Mouse (Mus musculus): ENCODE measurements around the gene Rpl9-ps1. TPM values are rescaled to one million over a fixed set of nuclear protein-coding genes. Genes with fewer than 3 reads are reported as not detected.

Gene Rpl9-ps1
- polyA plus RNA-seq, 1 experiment from 2014 or later = not detected

DNA sequence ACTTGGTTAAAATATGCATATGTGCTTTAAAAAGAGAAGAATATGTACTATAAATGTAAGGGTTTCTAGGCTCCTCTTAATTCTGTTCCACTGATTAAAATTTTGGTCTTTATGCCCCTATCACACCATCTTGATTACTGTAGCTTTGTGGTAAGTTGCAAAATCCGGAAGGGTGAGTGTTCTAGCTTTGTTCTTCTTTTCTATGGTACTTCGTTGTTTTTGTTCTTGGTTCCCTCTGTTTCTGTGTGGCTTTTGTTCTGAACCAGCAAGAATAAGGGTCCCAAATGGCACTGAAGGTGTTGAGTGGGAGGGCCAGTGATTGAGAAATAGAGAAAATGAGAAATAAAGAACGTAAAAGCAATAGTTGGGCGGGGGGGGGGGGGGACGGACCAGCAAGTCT is 27.2 kb downstream of the Rpl9-ps1 start:
- Histone ChIP-seq H3K27ac (no peak overlapping the region), H3K4me3 (no peak overlapping the region), H3K4me1 (no peaks in the 10 kb centered on the region), H3K27me3 (no peaks in the 10 kb centered on the region), H3K36me3 (ENCODE audit: poor library complexity, severe bottlenecking) (no peaks in the 10 kb centered on the region), H3K9me3 (replicated peaks) (no peaks in the 10 kb centered on the region), H3K9ac (no peak overlapping the region), H3K4me2 (no peak overlapping the region)
- no peak for ATAC-seq
- 49% methylated on average over 5 of the region's 5 CpGs for WGBS

- no peak for ATAC-seq
- WGBS = 91% methylated on average over 1 of the region's 1 CpGs
Measured at GRCm38 (mm10) chr11:83616586-83616985, 28.8 kb downstream of the Rpl9-ps1 start.

GRCm38 (mm10) chr11:83610900-83611299 is 34.5 kb downstream of the Rpl9-ps1 start:
- H3K9ac ChIP-seq = no peak overlapping the region
- no peak overlapping the region for H3K27ac ChIP-seq
- WGBS = 90% methylated on average over 2 of the region's 2 CpGs
- H3K4me3 ChIP-seq = no peak overlapping the region
- no peaks in the 10 kb centered on the region for H3K27me3 ChIP-seq
- no peak for ATAC-seq
- H3K4me1 ChIP-seq = no peaks in the 10 kb centered on the region
- H3K36me3 ChIP-seq (ENCODE audit: poor library complexity, severe bottlenecking) = no peaks in the 10 kb centered on the region
- no peak overlapping the region for H3K4me2 ChIP-seq
- no peaks in the 10 kb centered on the region for H3K9me3 ChIP-seq (replicated peaks)

More at GRCm38 (mm10) chr11:83616586-83616985, 28.8 kb downstream of the Rpl9-ps1 start:
- Histone ChIP-seq H3K9ac (no peak overlapping the region), H3K36me3 (ENCODE audit: poor library complexity, severe bottlenecking) (no peaks in the 10 kb centered on the region), H3K4me3 (no peak overlapping the region), H3K27me3 (no peaks in the 10 kb centered on the region), H3K4me2 (no peak overlapping the region), H3K4me1 (no peaks in the 10 kb centered on the region), H3K27ac (no peak overlapping the region), H3K9me3 (replicated peaks) (no peaks in the 10 kb centered on the region)

GRCm38 (mm10) chr11:83606396-83606795 is 39.0 kb downstream of the Rpl9-ps1 start:
- ATAC-seq = no peak
- Histone ChIP-seq H3K4me2 (no peak overlapping the region), H3K9ac (no peak overlapping the region), H3K27me3 (no peaks in the 10 kb centered on the region), H3K9me3 (replicated peaks) (no peaks in the 10 kb centered on the region), H3K36me3 (ENCODE audit: poor library complexity, severe bottlenecking) (no peaks in the 10 kb centered on the region), H3K27ac (no peak overlapping the region), H3K4me1 (no peaks in the 10 kb centered on the region), H3K4me3 (no peak overlapping the region)
- WGBS = 45% methylated on average over 1 of the region's 1 CpGs

DNA sequence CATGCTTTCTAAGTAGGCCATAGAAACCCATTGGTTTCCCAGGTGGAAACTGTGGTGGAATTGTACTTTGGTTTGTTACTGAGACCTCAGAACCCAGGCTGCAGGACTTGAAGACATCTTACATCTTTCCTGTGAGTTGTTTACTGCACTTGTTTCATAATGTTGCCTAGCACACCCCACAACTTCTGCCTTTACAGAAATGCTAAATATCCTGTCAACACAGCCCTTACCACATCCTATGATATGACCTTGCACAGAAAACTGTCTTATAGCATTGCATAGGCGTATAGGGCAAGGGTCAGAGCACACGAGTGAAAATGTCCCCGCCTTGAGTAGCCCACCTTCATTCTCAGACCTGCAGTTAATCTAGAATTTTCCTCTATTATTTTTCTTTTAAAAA is 39.9 kb downstream of the Rpl9-ps1 start:
- 88% methylated on average over 3 of the region's 3 CpGs for WGBS
- ATAC-seq = no peak
- Histone ChIP-seq H3K9ac (no peak overlapping the region), H3K4me1 (no peaks in the 10 kb centered on the region), H3K27me3 (no peaks in the 10 kb centered on the region), H3K4me3 (no peak overlapping the region), H3K4me2 (no peak overlapping the region), H3K9me3 (replicated peaks) (no peaks in the 10 kb centered on the region), H3K36me3 (ENCODE audit: poor library complexity, severe bottlenecking) (no peaks in the 10 kb centered on the region), H3K27ac (no peak overlapping the region)

DNA sequence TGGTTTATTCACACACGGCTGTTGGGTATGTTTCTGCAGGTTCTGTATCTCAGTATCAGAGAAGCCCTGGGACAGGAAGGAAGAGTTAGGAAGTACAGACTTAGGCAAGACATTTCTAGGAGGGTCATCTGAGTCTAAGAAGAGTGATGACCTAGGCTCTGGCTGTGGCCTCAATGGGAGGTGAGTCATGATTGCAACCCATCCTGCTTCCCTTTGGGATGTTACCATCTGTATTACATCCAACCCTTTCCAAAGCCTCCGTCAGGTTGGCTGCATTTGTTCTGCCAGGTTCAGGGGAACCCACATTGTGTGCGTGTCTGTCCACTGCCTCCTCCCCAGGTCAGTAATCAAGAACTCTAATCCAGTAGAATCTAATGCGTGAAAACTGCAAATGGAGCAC is 40.7 kb downstream of the Rpl9-ps1 start:
- Histone ChIP-seq H3K36me3 (ENCODE audit: poor library complexity, severe bottlenecking) (no peaks in the 10 kb centered on the region), H3K4me1 (no peaks in the 10 kb centered on the region), H3K9me3 (replicated peaks) (no peaks in the 10 kb centered on the region), H3K9ac (no peak overlapping the region), H3K4me3 (no peak overlapping the region), H3K27ac (no peak overlapping the region), H3K4me2 (no peak overlapping the region), H3K27me3 (no peaks in the 10 kb centered on the region)
- no peak for ATAC-seq
- 92% methylated on average over 4 of the region's 4 CpGs for WGBS

DNA sequence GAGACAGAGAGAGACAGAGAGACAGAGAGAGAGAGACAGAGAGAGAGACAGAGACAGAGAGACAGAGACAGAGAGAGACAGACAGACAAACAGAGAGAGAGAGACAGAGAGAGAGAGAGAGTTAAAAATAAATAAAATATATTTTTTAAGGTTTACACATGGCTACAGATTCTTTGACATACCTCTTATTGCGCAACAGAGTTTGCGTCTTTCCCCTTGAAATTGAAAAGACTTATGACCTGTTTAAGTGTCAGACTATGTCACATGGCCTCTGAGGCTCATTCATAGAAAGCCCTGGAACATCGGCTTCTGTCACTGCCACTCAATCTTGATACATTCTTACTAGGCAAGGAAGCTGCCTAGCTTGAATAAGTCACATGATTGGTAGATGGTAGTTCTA is 42.0 kb downstream of the Rpl9-ps1 start:
- no peak for ATAC-seq
- Histone ChIP-seq H3K4me2 (no peak overlapping the region), H3K4me3 (no peak overlapping the region), H3K27ac (no peak overlapping the region), H3K27me3 (no peaks in the 10 kb centered on the region), H3K4me1 (no peaks in the 10 kb centered on the region), H3K36me3 (ENCODE audit: poor library complexity, severe bottlenecking) (no peaks in the 10 kb centered on the region), H3K9me3 (replicated peaks) (no peaks in the 10 kb centered on the region), H3K9ac (no peak overlapping the region)
- 95% methylated on average over 3 of the region's 3 CpGs for WGBS

- Histone ChIP-seq H3K9me3 (replicated peaks) (no peaks in the 10 kb centered on the region), H3K36me3 (ENCODE audit: poor library complexity, severe bottlenecking) (no peaks in the 10 kb centered on the region), H3K4me3 (no peak overlapping the region), H3K9ac (no peak overlapping the region), H3K4me1 (no peaks in the 10 kb centered on the region), H3K4me2 (no peak overlapping the region), H3K27ac (no peak overlapping the region), H3K27me3 (no peaks in the 10 kb centered on the region)
- ATAC-seq = no peak
- WGBS = 97% methylated on average over 2 of the region's 2 CpGs
Measured at GRCm38 (mm10) chr11:83600576-83600975, 44.8 kb downstream of the Rpl9-ps1 start.

DNA sequence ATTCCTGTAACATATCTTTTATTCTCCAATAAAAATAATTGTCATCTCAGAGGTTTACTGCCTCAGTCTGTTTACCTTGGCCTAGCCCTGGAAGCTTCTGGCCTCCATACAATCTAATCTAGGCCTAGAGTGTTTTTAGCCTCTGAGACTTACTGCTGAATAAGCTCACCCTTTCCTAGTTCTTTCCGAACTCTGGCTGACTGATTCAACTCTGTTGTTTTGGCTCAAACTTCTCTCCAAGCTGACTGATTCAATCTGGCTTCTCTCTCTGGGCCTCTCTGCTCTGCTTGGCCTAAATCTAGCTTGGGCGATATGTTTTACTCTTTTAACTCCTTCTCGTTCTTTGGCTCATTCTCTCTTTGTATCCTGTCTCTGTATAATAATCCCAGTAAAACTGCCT is 46.4 kb downstream of the Rpl9-ps1 start:
- WGBS = 88% methylated on average over 3 of the region's 3 CpGs
- H3K4me1 ChIP-seq = no peaks in the 10 kb centered on the region
- H3K27me3 ChIP-seq = no peaks in the 10 kb centered on the region
- ATAC-seq = no peak
- no peak overlapping the region for H3K27ac ChIP-seq
- H3K4me3 ChIP-seq = no peak overlapping the region
- no peak overlapping the region for H3K4me2 ChIP-seq
- H3K36me3 ChIP-seq (ENCODE audit: poor library complexity, severe bottlenecking) = no peaks in the 10 kb centered on the region
- H3K9me3 ChIP-seq (replicated peaks) = no peaks in the 10 kb centered on the region
- H3K9ac ChIP-seq = no peak overlapping the region

GRCm38 (mm10) chr11:83598207-83598837 is 47.1 kb downstream of the Rpl9-ps1 start:
- Histone ChIP-seq H3K36me3 (ENCODE audit: poor library complexity, severe bottlenecking) (no peaks in the 10 kb centered on the region), H3K4me2 (no peak overlapping the region), H3K4me1 (no peaks in the 10 kb centered on the region), H3K9ac (no peak overlapping the region), H3K9me3 (replicated peaks) (no peaks in the 10 kb centered on the region), H3K27ac (no peak overlapping the region), H3K4me3 (no peak overlapping the region), H3K27me3 (no peaks in the 10 kb centered on the region)
- WGBS = 79% methylated on average over 3 of the region's 3 CpGs
- ATAC-seq = no peak

DNA sequence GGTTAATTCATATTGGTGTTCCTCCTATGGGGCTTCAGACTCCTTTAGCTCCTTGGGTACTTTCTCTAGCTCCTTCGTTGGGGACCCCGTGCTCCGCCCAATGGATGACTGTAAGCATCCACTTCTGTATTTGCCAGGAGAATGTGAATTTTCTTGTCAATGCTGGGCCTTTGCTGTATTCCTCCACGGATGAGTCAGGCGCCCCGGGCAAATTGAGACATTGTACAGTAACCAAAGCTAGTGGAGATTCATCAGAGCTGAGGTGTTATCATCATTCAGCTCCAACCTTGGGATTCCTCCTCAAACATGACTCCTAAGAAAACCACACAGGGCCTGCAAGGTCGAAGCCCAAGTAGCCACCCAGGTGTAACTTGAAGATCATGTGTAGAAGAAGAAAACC is 47.6 kb downstream of the Rpl9-ps1 start:
- Histone ChIP-seq H3K4me1 (no peaks in the 10 kb centered on the region), H3K27ac (no peak overlapping the region), H3K4me2 (no peak overlapping the region), H3K9me3 (replicated peaks) (no peaks in the 10 kb centered on the region), H3K4me3 (no peak overlapping the region), H3K27me3 (no peaks in the 10 kb centered on the region), H3K9ac (no peak overlapping the region), H3K36me3 (ENCODE audit: poor library complexity, severe bottlenecking) (no peaks in the 10 kb centered on the region)
- WGBS = 89% methylated on average over 7 of the region's 7 CpGs
- no peak for ATAC-seq

DNA sequence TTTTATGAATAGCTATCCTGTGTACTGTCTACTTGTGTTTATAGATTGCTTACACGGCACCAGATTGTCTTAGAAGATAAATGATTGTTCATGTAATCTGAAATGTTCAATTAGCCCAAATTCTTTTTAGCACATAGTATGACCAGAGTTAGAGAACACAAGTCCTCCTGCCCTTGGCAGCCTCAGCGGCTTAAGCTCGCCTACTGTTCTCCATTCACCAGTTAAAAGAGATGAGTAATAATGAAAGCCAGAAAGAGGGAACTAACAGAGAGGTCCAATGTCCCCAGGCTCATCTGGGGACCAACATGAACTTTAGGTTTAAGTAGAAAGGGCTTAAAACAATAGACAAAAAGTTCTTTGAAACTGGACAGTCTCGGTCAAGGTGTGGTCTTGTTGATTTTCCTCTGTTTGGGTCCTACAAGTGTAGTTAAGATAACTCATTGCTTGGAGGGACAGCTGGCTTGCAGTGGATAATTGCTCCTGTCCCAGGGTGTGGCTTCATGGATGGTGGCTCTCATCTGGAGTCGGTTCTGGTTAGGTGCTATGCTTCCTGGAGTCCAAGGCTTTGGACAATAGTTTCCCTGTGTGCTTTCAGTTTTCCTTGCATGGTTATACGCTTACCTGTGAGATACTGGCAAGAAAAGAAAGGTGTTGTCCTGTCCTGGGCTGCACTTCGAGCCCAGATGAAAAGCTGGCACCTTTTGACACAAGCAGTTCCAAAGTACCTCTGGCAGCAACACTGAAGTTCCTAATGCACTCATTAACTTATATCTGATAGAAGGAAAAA is 49.6 kb downstream of the Rpl9-ps1 start:
- Histone ChIP-seq H3K9me3 (replicated peaks) (no peaks in the 10 kb centered on the region), H3K4me3 (no peak overlapping the region), H3K4me2 (no peak overlapping the region), H3K27me3 (no peaks in the 10 kb centered on the region), H3K36me3 (ENCODE audit: poor library complexity, severe bottlenecking) (no peaks in the 10 kb centered on the region), H3K27ac (no peak overlapping the region), H3K4me1 (no peaks in the 10 kb centered on the region), H3K9ac (no peak overlapping the region)
- ATAC-seq = no peak
- 80% methylated on average over 7 of the region's 7 CpGs for WGBS

Data from forebrain, embryonic 13.5 days (tissue).